Mouse (Mus musculus) stomach, postnatal 0 days (tissue): ENCODE results near the gene Gpr19. TPM values are rescaled to one million over a fixed set of nuclear protein-coding genes. Genes with fewer than 3 reads are reported as not detected.

Source experiments
- ATAC-seq: fragments of 200-750 bp; cut with Nextera tagmentation; 2 replicates; pipeline ENCODE4 v1.8.0; 2017; ENCODE audit not compliant: low FRiP score, low TSS enrichment
- DNase-seq: peaks from one replicate; pipeline ENCODE4 v3.0.0-alpha.2; 2016; ENCODE audit warnings: low spot score
- H3K27ac ChIP-seq: fragments of 300-500 bp; sonication (generic); replicated peaks from 2 replicates; pipeline ENCODE4 v1.5.1; 2014; ENCODE audit warnings: mild to moderate bottlenecking, control low read depth
- H3K27me3 ChIP-seq: fragments of 300-500 bp; sonication (generic); 2 replicates; pipeline ENCODE4 v1.6.1; 2014; ENCODE audit warnings: low read length; ENCODE audit not compliant: control insufficient read depth, insufficient read depth
- H3K36me3 ChIP-seq: fragments of 300-500 bp; sonication (generic); 2 replicates; pipeline ENCODE4 v1.6.1; 2014; ENCODE audit warnings: low read length, mixed read lengths; ENCODE audit not compliant: control insufficient read depth, insufficient read depth
- H3K4me1 ChIP-seq: fragments of 300-500 bp; sonication (generic); replicated peaks from 2 replicates; pipeline ENCODE4 v1.6.1; 2014; ENCODE audit warnings: antibody characterized with exemption; ENCODE audit not compliant: control insufficient read depth, insufficient read depth
- H3K4me2 ChIP-seq: fragments of 300-500 bp; sonication (generic); replicated peaks from 2 replicates; pipeline ENCODE4 v1.6.1; 2014; ENCODE audit warnings: low read depth, mild to moderate bottlenecking, control low read depth, moderate library complexity
- H3K4me3 ChIP-seq: fragments of 300-500 bp; sonication (generic); 2 replicates; pipeline ENCODE4 v1.5.1; 2014; ENCODE audit warnings: low read depth, low read length, control low read depth
- H3K9ac ChIP-seq: fragments of 300-500 bp; sonication (generic); 2 replicates; pipeline ENCODE4 v1.6.1; 2014; ENCODE audit warnings: mild to moderate bottlenecking, low read length, control low read depth, mixed read lengths
- H3K9me3 ChIP-seq: fragments of 300-500 bp; sonication (generic); 2 replicates; pipeline ENCODE4 v1.6.1; 2016; ENCODE audit warnings: low read length; ENCODE audit not compliant: control insufficient read depth
- CTCF ChIP-seq: IDR thresholded peaks from 2 replicates; pipeline ENCODE4 v1.5.1; 2016; ENCODE audit warnings: antibody characterized with exemption, low read depth, mild to moderate bottlenecking, moderate library complexity
- EP300 ChIP-seq: optimal IDR thresholded peaks from 2 replicates; pipeline ENCODE3; 2016; ENCODE audit warnings: antibody characterized with exemption
- WGBS: fragments of 180-500 bp; shearing (Covaris S2); extraction: QIAGEN DNeasy Blood & Tissue Kit; methylation state at CpG from one replicate; pipeline ENCODE4 v1.1.7; 2014; 5-methylcytosine and 5-hydroxymethylcytosine counted together
- polyA plus RNA-seq: library from polyadenylated mRNA; unstranded; fragments of >200 nt; fragmentation: Nextera tagmentation; extraction: Ambion mirVana; gene quantifications from 2 replicates; pipeline ENCODE4 v1.2.1, GENCODE M21; 2015

Gpr19 gene
- 6.6 and 6.9 TPM in 2 replicates for polyA plus RNA-seq

DNA sequence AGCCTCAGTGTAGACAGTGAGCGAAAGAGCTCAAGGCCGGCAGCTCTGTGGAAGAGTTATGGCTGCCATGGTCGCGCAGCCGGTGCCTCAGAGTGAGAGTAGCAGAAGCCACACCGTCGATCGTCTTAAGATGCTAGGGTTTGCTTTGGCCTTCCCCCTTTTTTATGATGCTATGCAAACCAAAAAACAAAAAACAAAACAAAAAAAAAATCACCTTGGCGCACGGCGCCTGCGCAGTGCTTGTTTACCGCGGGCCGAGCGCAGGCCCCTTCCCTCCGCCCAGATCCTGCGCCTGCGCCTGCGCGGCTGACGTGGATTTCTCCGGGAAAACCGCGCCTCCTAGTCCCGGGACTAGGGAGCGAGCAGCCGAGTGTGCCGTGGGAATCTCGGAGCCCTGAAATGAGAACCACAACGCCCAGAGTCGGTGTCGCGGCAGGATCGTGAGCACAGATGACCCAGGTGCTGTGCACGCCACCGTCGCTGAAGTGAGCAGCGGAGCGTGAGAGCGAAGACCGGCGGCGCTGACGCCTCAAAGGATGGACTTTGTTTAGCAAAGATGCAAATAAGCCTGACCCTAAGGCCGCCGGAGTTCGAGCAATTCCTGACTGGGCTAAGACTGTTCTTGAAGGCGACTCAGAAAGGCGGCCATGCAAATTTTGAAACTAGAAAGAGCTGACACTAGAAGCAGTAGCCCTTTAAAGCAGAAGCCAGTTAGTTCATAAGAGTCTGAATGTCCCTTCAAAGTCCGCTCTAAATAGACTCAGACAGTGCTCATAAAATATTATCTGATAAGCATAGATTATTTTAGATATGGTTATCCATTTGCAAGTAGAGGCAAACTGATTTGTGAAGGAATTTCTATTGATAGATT lies at the start of gene Gpr19:
Gene Gpr19, minus strand, starts transcription at position 484 of the 871 bp plus-strand sequence.
- H3K9me3 ChIP-seq, result no peaks in the 10 kb centered on the region
- peak; percentile 93 for ATAC-seq
- H3K4me3 ChIP-seq, result peak within 1 kb of the TSS; percentile 43
- TF ChIP-seq EP300, result no peak
- peak; percentile 59 for TF ChIP-seq CTCF
- H3K36me3 ChIP-seq, result no peaks in the 10 kb centered on the region
- under 1% methylated on average over 51 of the region's 51 CpGs for WGBS
- peak within 1 kb of the TSS; percentile 62 for H3K4me2 ChIP-seq
- H3K4me1 ChIP-seq, result no peaks in the 10 kb centered on the region
- H3K27me3 ChIP-seq, result no peaks in the 10 kb centered on the region
- peak; percentile 95 for DNase-seq
- peak within 1 kb of the TSS; percentile 75 for H3K9ac ChIP-seq
- H3K27ac ChIP-seq, result peak within 1 kb of the TSS; percentile 98

DNA sequence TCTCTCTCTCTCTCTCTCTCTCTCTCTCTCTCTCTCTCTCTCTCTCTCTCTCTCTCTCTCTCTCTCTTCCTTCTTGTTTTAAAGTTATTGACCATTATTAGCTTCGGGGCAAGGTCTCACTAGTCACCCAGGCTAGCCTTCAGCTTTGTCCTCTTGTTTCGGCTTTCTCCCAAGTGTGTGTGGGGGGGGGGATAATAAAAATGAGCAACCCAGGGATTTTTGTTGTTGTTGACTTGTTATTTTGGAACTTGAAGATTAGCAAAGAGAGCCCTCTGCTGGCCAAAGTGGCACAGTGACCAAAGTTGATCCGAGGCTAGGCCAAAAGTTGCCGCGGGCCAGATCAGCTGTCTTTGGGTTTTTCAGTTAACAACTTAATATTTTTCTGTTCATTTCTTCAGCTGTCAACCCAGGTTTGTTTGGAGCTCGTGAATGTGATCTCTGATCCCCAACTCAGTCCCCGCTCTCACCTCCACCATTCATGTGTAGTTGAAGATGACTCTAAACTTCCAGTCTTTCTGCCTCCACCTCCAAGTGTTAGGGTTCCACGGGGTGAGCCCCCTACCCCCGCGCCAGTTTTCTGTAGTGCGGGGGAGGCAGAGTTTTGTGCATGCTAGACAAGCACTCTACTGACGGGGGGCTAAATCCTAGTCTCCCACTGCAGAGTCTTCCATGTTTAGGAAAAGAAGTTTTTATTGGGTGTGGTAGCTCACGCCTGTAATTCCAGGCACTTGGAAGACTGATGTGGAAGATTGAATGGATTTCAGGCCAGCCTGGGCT lies 49.1 kb upstream of the Gpr19 start:
- no peak overlapping the region for H3K9ac ChIP-seq
- H3K4me3 ChIP-seq, result no peak overlapping the region
- TF ChIP-seq CTCF (peak; percentile 80), EP300 (no peak)
- H3K27me3 ChIP-seq, result no peaks in the 10 kb centered on the region
- H3K36me3 ChIP-seq, result no peaks in the 10 kb centered on the region
- no peaks in the 10 kb centered on the region for H3K4me1 ChIP-seq
- H3K9me3 ChIP-seq, result no peaks in the 10 kb centered on the region
- H3K27ac ChIP-seq, result no peak overlapping the region
- H3K4me2 ChIP-seq, result no peak overlapping the region
- ATAC-seq (peak; percentile 35; the same call in 1 of the 2 replicates), DNase-seq (peak; percentile 61)
- 46% methylated on average over 13 of the region's 13 CpGs for WGBS

DNA sequence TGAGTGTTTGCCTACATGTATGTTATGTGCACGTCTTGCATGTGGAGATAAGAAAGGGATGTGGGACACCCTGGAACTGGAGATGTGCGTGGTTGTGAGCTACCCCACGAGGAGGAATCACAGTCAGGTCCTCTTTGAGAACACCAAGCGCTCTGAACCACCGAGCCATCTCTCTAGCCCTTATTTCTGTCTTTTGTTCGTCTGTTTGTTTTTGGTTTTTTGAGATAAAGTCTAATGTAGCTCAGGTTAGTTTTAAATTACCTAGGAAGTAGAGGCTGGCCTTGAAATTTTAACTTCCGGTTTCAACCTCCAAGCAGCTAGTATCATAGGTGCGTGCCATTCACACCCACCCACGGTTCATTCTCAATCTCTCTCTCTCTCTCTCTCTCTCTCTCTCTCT lies 48.5 kb upstream of the Gpr19 start:
- Histone ChIP-seq H3K9ac (no peak overlapping the region), H3K27me3 (no peaks in the 10 kb centered on the region), H3K4me3 (no peak overlapping the region), H3K36me3 (no peaks in the 10 kb centered on the region), H3K27ac (no peak overlapping the region), H3K9me3 (no peaks in the 10 kb centered on the region), H3K4me2 (no peak overlapping the region), H3K4me1 (no peaks in the 10 kb centered on the region)
- WGBS, result 70% methylated on average over 9 of the region's 9 CpGs
- DNase-seq (no peak), ATAC-seq (no peak)
- TF ChIP-seq CTCF (no peak), EP300 (no peak)

DNA sequence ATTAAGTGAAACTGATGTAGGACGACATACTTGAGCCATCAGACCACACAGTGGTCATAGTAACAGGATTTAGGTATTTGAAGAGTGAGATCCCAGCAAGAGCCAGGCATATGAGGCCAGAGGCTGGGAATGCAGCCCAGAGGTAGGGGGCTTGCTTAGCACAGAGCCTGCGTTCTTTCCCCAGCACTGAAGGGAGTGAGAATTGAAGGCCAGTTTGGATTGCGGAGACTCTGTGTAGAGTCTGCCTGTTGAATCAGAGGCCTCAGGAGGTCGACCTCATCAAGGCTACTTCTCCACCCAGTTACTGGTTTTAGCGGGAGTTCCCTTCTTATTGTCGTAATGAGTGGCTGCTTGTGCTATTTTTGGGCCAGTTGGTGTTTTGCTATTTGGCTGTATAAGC lies 47.7 kb upstream of the Gpr19 start:
- H3K9ac ChIP-seq, result no peak overlapping the region
- WGBS, result 55% methylated on average over 6 of the region's 6 CpGs
- H3K27me3 ChIP-seq, result no peaks in the 10 kb centered on the region
- ATAC-seq, result no peak
- H3K9me3 ChIP-seq, result no peaks in the 10 kb centered on the region
- no peak overlapping the region for H3K4me2 ChIP-seq
- TF ChIP-seq EP300, result no peak
- TF ChIP-seq CTCF, result no peak
- no peak overlapping the region for H3K4me3 ChIP-seq
- DNase-seq, result no peak
- H3K36me3 ChIP-seq, result no peaks in the 10 kb centered on the region
- H3K4me1 ChIP-seq, result no peaks in the 10 kb centered on the region
- H3K27ac ChIP-seq, result 0 out of 2 replicates have a peak overlapping the region, but pooled peaks have one; percentile 8

DNA sequence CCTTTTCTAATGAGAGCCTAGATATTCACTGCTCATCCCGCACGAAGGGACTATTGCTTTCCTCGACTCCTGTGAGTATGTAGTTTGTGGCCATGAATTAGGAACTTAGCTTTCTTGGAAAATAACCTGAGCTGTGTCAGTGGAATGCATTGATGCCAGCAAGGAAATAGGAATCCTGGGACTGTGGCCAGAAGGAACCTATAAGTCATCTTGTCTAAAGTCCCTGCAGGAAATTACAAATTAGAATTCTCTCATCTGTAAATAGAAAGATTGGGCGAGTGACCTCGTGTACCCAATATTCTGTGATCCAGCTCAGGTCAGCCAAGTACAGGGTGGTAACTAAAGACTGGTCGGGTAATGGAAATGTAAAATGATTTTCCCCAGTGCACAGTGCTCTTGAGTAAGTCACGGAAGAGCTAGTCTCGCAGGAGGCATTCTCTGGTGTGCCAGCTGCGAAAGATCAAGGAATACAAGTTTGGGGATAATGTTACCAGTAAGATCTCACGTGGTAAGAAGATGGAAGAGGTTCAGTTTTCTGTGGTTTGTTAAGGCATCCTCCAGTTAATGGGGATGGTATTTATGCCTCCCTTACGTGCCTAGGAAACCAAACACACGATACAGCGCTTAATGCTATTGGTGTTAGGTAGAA lies 45.5 kb upstream of the Gpr19 start:
- Histone ChIP-seq H3K9me3 (no peaks in the 10 kb centered on the region), H3K27ac (0 out of 2 replicates have a peak overlapping the region, but pooled peaks have one; percentile 8), H3K27me3 (no peaks in the 10 kb centered on the region), H3K9ac (no peak overlapping the region), H3K36me3 (no peaks in the 10 kb centered on the region), H3K4me2 (0 out of 2 replicates have a peak overlapping the region, but pooled peaks have one; percentile 5), H3K4me3 (no peak overlapping the region), H3K4me1 (no peaks in the 10 kb centered on the region)
- DNase-seq, result no peak
- no peak for ATAC-seq
- no peak for TF ChIP-seq EP300
- no peak for TF ChIP-seq CTCF
- 59% methylated on average over 13 of the region's 13 CpGs for WGBS
